Mouse (Mus musculus) neutrophil, adult 5-6 weeks (primary cell): Measurements from ENCODE around the gene Mnx1. TPM values are rescaled to one million over a fixed set of nuclear protein-coding genes. Genes with fewer than 3 reads are reported as not detected.

ENCODE experiments used
- ATAC-seq: fragments of 151-379, 151-347 bp; 2 replicates; pipeline ENCODE4 v1.8.0; 2017; ENCODE audit warnings: mild to moderate bottlenecking, moderate TSS enrichment; ENCODE audit not compliant: insufficient number of reproducible peaks, poor library complexity, low FRiP score, severe bottlenecking; ENCODE audit errors: extremely low read depth
- total RNA-seq: library from RNA; stranded (forward); fragments of 200-1000 nt; gene quantifications from 2 replicates; pipeline ENCODE4 v1.2.3, GENCODE M21; 2017

Gene Mnx1
- total RNA-seq: not detected in 2 replicates

- no peak for ATAC-seq
These were observed at the start of gene Mnx1 for GRCm38 (mm10) chr5:29478208-29479197. Mnx1 (minus strand) TSS chr5:29478470.

- ATAC-seq: no peak
These were observed 38.2 kb upstream of the Mnx1 start for GRCm38 (mm10) chr5:29516432-29516831.

- ATAC-seq: no peak
These were observed 37.6 kb upstream of the Mnx1 start for GRCm38 (mm10) chr5:29515888-29516287.

- no peak for ATAC-seq
These were observed 28.7 kb upstream of the Mnx1 start for GRCm38 (mm10) chr5:29507013-29507412.

DNA sequence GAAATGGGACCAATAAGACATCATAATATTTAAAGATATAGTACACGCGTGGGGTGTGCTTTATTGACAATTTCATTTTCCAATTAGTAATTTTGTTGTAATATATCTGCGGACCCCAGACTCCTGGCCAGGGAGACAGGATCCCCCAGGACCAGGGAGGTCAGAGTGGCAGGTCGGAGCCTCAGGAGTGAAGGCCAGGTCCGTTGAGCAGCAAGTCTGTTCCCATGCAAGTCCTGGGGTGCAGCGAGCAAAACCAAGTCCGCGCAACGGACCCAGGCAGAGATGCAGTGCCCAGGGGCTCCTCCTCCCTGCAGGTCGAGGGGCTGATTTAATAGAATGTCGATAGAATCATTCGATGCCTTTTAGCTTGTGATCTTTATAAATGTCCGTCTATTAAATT, 9.1 kb upstream of the Mnx1 start:
- no peak for ATAC-seq

- no peak for ATAC-seq
These were observed 7.7 kb upstream of the Mnx1 start for GRCm38 (mm10) chr5:29485941-29486320.

DNA sequence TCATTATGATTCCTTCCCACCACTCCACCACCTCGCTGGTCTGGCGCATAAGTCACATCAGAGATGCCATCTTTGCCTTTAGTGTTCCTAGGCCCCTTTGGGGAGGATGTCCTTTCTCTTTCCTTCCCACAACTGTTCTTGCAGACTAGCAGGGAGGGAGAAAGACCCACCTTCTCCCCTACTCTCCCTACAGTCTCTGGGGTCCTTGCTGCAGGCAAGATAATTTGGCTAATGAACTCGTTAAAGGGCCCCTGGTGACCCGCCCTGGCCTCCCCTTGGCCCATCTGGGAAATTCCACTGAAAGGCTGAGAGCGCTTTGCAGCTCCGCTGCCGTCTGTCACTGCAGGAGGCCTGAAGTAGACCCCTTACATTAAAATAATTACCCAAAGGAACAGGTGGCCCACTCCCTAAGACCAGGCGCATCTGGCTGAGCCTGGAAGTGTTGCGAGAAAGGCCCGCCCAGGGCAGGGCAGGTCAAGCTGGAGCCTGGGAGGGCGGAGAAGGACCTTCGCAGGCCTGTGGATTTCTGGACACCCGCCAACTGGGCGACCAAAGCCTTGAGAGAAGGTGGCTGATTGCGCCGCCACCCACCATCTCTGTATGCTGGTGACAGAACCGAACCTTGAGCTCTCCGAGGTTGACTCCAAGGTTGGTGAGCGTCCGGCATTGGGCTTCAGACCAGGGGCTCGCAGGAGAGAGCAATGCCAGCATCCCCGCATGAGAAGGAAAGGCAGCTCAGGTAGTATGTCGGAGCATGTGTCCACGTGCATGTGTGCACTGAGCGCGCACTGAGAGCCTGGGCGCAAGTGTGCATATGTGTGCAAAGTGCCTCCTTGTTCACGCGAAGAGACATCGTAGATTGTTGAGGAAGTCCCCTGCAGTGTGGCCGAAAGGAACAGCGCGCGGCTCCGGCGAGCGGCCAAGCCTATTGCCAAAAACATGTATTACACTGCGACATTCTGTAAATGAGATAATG, 7.0 kb upstream of the Mnx1 start:
- ATAC-seq: no peak

- ATAC-seq: no peak
These were observed 5.5 kb upstream of the Mnx1 start for GRCm38 (mm10) chr5:29483801-29484200.

GRCm38 (mm10) chr5:29479198-29479593, 926 bp upstream of the Mnx1 start:
- ATAC-seq: no peak

GRCm38 (mm10) chr5:29477474-29478207, 629 bp downstream of the Mnx1 start:
- no peak for ATAC-seq

DNA sequence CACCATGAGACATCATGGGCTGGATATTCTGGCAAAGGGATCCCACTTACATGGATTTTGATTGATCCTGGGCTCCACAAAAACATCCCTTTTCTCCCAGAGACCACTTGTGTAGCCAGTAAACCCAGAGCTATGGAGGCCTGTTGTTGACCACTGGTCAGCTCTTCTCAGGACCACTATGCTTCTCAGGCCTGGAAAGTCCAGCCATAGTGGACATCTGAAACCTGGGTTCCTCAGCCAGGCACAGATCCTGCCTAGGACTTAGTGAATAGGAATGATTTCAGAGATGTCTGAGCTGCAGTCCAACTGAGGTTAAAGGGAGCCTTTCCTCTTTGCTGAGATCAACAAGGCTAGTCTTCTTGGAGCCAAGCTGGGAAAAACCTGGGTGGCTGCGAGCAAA, 2.2 kb downstream of the Mnx1 start:
- ATAC-seq: no peak

DNA sequence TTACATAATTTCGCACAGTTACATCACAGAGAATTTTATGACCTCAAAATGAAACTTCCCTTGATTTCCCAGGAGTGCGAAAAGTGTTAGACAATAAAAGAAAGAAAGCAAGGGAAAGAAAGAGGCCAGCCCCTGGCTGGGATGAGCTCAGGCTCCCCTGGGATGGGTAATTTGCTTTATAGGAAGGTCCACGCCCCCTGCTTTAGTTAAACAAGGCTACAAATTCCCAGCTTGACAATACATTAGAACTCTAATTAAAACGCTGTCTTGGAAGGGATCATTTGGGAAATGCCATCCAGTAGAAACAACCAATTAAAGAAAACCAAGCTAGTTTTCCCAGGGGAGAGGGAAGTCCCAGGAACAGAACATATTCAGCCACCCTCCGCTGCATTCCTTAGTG, 2.7 kb downstream of the Mnx1 start:
- no peak for ATAC-seq

- no peak for ATAC-seq
These were observed 3.2 kb downstream of the Mnx1 start for GRCm38 (mm10) chr5:29475041-29475440.

DNA sequence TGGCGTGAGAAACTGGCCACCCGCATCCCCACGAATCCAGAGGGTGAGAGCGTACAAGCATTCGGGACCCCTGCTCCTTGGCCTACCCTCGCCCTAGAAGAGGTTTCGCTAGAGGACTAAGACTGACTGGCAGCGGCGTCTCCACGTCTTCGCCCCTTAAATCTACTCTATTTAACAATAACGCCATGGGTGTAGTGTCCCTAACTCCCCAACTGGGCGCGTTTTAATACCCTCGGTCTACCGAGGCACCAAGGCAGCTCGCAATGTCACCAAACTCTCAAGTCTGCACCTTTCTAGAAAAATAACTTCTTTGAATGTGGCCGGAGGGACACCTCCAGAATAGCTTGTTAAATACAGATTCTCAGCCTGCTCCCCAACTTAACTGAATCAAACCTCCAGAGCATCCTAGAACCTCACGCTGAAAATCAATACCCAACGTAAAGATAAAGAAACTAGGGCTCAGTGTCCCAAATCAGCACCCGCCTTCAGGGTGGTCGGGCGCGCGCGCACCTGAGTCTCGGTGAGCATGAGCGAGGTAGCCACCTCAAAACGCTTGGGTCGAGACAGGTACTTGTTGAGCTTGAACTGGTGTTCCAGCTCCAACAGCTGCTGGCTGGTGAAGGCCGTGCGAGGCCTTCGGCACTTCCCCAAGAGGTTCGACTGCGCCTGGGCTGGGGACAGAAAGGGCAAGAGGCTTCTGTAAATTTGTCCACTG, 3.9 kb downstream of the Mnx1 start:
- no peak for ATAC-seq

- ATAC-seq: no peak
These were observed 4.6 kb downstream of the Mnx1 start for GRCm38 (mm10) chr5:29473551-29474245.

GRCm38 (mm10) chr5:29471855-29472665, 6.2 kb downstream of the Mnx1 start:
- no peak for ATAC-seq

DNA sequence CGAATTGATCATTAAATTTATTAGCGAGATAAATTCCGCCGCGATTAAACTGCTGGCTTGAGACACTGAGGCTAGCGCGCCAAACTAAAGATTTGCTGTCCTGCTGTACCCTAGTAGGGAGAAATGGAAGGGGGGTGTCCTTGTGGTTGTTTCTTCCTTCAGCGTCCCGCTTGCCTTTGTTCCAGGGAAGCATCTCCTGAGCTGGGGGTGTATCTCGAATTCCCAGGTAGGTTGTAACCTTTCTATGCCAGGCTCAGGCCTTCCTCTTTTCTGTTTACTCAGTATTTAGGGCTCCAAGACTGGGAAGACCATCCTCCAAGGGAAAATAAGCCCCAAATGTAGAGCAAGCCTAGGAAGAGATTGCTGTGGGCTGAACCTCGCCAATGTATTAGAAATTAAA, 6.9 kb downstream of the Mnx1 start:
- no peak for ATAC-seq
